Mouse (Mus musculus) megakaryocyte, embryonic 14.5 days (primary cell): Measurements from ENCODE around the gene Ptpn14.

Experiments used
- FLI1 ChIP-seq: IDR thresholded peaks from 2 replicates; pipeline ENCODE4 v1.6.1; 2012; ENCODE audit warnings: low read length, inconsistent platforms, mixed read lengths
- GATA1 ChIP-seq: IDR thresholded peaks from 3 replicates; pipeline ENCODE4 v1.6.1; 2012; ENCODE audit warnings: mixed read lengths, low read length, inconsistent platforms, borderline replicate concordance

- no peak for TF ChIP-seq FLI1
- TF ChIP-seq GATA1: no peak
Observed at GRCm38 (mm10) chr1:189808015-189808414, 79.9 kb downstream of the Ptpn14 start.
